Mouse (Mus musculus) forebrain, embryonic 12.5 days (tissue): ENCODE data around the gene Kcna1. TPM values are rescaled to one million over a fixed set of nuclear protein-coding genes. Genes with fewer than 3 reads are reported as not detected.

Source experiments
- ATAC-seq: fragments of 200-750 bp; cut with Nextera tagmentation; 2 replicates; pipeline ENCODE4 v1.8.0; 2017; ENCODE audit warnings: moderate TSS enrichment; ENCODE audit not compliant: low FRiP score
- H3K27ac ChIP-seq: fragments of 300-500 bp; sonication (generic); 2 replicates; pipeline ENCODE4 v1.5.1; 2016; ENCODE audit warnings: mild to moderate bottlenecking
- H3K27me3 ChIP-seq: fragments of 300-500 bp; sonication (generic); 2 replicates; pipeline ENCODE4 v1.6.1; 2016; ENCODE audit warnings: mild to moderate bottlenecking
- H3K36me3 ChIP-seq: fragments of 300-500 bp; sonication (generic); replicated peaks from 2 replicates; pipeline ENCODE4 v1.6.1; 2016; ENCODE audit warnings: mild to moderate bottlenecking
- H3K4me1 ChIP-seq: fragments of 300-500 bp; sonication (generic); 2 replicates; pipeline ENCODE4 v1.6.1; 2016
- H3K4me2 ChIP-seq: fragments of 300-500 bp; sonication (generic); 2 replicates; pipeline ENCODE4 v1.6.1; 2016; ENCODE audit warnings: mild to moderate bottlenecking, moderate library complexity
- H3K4me3 ChIP-seq: fragments of 300-500 bp; sonication (generic); replicated peaks from 2 replicates; pipeline ENCODE4 v1.5.1; 2016; ENCODE audit warnings: mild to moderate bottlenecking
- H3K9ac ChIP-seq: fragments of 300-500 bp; sonication (generic); 2 replicates; pipeline ENCODE4 v1.6.1; 2016; ENCODE audit warnings: mild to moderate bottlenecking
- H3K9me3 ChIP-seq: fragments of 300-500 bp; sonication (generic); 2 replicates; pipeline ENCODE4 v1.6.1; 2016
- WGBS: fragments of 180-500 bp; shearing (Covaris S2); methylation state at CpG from one replicate; pipeline ENCODE4 v1.1.7; 2016; 5-methylcytosine and 5-hydroxymethylcytosine counted together
- polyA plus RNA-seq: library from polyadenylated mRNA; unstranded; fragments of >200 nt; fragmentation: Nextera tagmentation; extraction: Ambion mirVana; gene quantifications from 2 replicates; pipeline ENCODE4 v1.2.1, GENCODE M21; 2016

The Kcna1 gene
- polyA plus RNA-seq, 1 experiment from 2014 or later: 1.5 TPM

DNA sequence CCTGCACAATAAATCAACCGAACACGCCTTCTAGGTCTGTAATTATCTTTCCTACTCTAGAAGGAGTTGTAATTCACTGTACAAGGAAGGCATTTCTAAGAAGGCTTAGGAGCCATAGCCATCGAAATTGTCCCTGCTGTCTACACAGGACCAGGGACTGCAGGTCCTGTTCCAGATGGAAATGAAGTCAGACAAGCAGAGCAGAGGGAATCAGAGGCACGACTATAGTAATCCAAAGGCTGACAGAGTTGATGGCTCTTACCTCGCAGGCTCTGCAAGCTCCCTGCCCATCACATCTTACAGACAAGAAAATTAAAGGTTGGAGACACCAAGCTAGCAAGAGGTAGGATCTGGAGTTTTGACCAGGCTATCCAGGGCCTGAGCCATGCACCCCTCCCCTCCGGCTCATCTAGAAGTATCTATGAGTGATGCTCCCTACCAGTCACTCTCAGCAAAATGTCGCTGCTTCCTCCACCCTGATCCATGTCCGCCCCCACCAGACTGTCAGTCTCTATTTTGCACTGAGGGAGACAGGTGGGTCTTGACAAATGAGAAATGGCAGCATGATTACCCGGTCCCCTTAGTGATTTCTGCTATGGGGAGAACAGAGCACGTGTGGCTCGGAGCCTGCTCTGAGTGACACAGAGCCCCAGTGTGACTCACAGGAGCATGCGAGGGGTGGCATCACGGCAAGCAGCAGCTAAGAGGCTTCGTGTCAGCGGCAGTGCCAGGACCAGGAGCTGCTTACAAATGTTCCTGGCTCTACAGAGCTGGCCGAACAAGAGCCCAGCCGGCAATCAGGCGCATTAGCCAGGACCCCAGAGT lies 50.2 kb downstream of the Kcna1 start:
- Histone ChIP-seq H3K4me3 (no peak overlapping the region), H3K4me1 (no peaks in the 10 kb centered on the region), H3K4me2 (no peak overlapping the region), H3K9me3 (0 out of 2 replicates have a peak, but pooled peaks cover 2% of the 10 kb centered on the region), H3K9ac (no peak overlapping the region), H3K27me3 (no peaks in the 10 kb centered on the region), H3K36me3 (no peaks in the 10 kb centered on the region), H3K27ac (no peak overlapping the region)
- WGBS: 85% methylated on average over 18 of the region's 18 CpGs
- no peak for ATAC-seq

GRCm38 (mm10) chr6:126595130-126595529 lies 51.1 kb downstream of the Kcna1 start:
- no peak for ATAC-seq
- WGBS: 41% methylated on average over 5 of the region's 5 CpGs

GRCm38 (mm10) chr6:126594365-126594764 lies 51.8 kb downstream of the Kcna1 start:
- H3K4me1 ChIP-seq: no peaks in the 10 kb centered on the region
- no peak for ATAC-seq
- H3K9me3 ChIP-seq: 0 out of 2 replicates have a peak, but pooled peaks cover 2% of the 10 kb centered on the region
- no peak overlapping the region for H3K4me2 ChIP-seq
- no peak overlapping the region for H3K4me3 ChIP-seq
- WGBS: 76% methylated on average over 8 of the region's 8 CpGs
- no peaks in the 10 kb centered on the region for H3K36me3 ChIP-seq
- H3K9ac ChIP-seq: no peak overlapping the region
- H3K27ac ChIP-seq: no peak overlapping the region
- no peaks in the 10 kb centered on the region for H3K27me3 ChIP-seq

More at GRCm38 (mm10) chr6:126595130-126595529, 51.1 kb downstream of the Kcna1 start:
- no peaks in the 10 kb centered on the region for H3K27me3 ChIP-seq
- H3K4me2 ChIP-seq: no peak overlapping the region
- H3K9ac ChIP-seq: no peak overlapping the region
- no peak overlapping the region for H3K27ac ChIP-seq
- H3K9me3 ChIP-seq: 0 out of 2 replicates have a peak, but pooled peaks cover 2% of the 10 kb centered on the region
- H3K4me3 ChIP-seq: no peak overlapping the region
- H3K36me3 ChIP-seq: no peaks in the 10 kb centered on the region
- no peaks in the 10 kb centered on the region for H3K4me1 ChIP-seq

GRCm38 (mm10) chr6:126593336-126593735 lies 52.8 kb downstream of the Kcna1 start:
- ATAC-seq: no peak
- Histone ChIP-seq H3K9me3 (0 out of 2 replicates have a peak, but pooled peaks cover 2% of the 10 kb centered on the region), H3K27me3 (no peaks in the 10 kb centered on the region), H3K4me3 (no peak overlapping the region), H3K36me3 (no peaks in the 10 kb centered on the region), H3K27ac (no peak overlapping the region), H3K9ac (no peak overlapping the region), H3K4me1 (no peaks in the 10 kb centered on the region), H3K4me2 (no peak overlapping the region)
- whole genome bisulfite sequencing: 84% methylated on average over 4 of the region's 4 CpGs

Other genes starting within 250 kb of the Kcna1 start
- gene Kcna5, start 111.0 kb downstream of the Kcna1 start, polyA plus RNA-seq: 1.6 and 2.0 TPM in 2 replicates
- gene Kcna6, start 94.3 kb upstream of the Kcna1 start, polyA plus RNA-seq: 5.9 and 6.3 TPM in 2 replicates
- gene Ndufa9, start 202.8 kb upstream of the Kcna1 start, polyA plus RNA-seq: 167 and 175 TPM in 2 replicates
- 0.06 TPM in 1 of 2 replicates, not detected in the other for gene Akap3, start 206.7 kb upstream of the Kcna1 start, polyA plus RNA-seq